Mouse (Mus musculus): ENCODE measurements around the gene Zswim3.

DNA sequence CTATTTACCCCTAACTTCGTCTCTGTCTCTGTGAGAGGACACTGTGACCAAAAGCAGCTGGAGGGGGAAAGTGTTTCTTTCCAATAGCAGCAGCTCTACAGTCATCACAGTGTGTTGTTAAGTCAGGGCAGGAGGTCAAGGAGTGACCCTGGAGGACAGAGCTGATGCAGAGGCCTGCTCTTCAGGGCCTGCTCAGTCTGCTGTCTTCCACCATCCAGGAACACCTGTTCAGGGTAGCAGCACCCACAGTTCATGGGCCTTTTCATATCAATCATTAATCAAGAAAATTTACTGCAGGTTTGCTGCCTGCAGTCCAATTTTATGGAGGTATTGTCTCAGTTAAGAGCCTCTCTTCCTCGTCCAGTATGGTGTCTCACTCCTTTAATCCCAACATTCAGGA lies 8.7 kb downstream of the Zswim3 start:
- TF ChIP-seq CTCF (IDR thresholded peaks at IDR 0.05; ENCODE audit: low read depth, low read length) (no peak), POLR2A (IDR thresholded peaks at IDR 0.05; ENCODE audit: extremely low read depth, insufficient read depth, low read length) (no peak)

Data from liver, adult 2 months (tissue).